Mouse (Mus musculus) CD4-positive helper T cell, adult 2 months (primary cell): Measurements from ENCODE around the gene Dgki.

Experiments
- DNase-seq: peaks from one replicate; pipeline ENCODE4 v3.0.0-alpha.2; 2012; ENCODE audit warnings: low read depth, missing footprints, low spot score

The Dgki gene

GRCm38 (mm10) chr6:37299562-37300390 is at the start of gene Dgki:
Gene Dgki, minus strand, starts transcription at chr6:37300184.
- no peak for DNase-seq

DNA sequence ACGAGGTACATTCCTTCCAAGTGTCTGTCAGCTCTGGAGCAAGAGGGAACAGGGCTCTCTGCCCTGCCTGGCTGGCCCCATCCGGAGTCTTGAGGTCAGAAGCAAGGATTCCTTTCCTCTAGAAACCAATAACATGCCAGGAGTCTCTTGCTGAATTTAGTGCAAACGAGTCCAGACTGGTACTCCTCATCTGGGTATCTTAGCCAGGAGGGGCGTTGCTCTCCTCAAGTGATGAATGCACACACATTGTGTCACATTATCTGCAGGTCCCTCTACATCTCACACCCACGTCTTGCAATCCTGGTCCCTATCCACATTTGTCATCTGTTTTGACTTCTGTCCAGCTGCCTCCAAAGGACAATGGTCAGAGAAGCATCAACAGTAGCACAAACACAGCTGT is 47.6 kb upstream of the Dgki start:
- no peak for DNase-seq

GRCm38 (mm10) chr6:37338055-37338454 is 38.1 kb upstream of the Dgki start:
- no peak for DNase-seq

GRCm38 (mm10) chr6:37336831-37337260 is 36.9 kb upstream of the Dgki start:
- DNase-seq = no peak

DNA sequence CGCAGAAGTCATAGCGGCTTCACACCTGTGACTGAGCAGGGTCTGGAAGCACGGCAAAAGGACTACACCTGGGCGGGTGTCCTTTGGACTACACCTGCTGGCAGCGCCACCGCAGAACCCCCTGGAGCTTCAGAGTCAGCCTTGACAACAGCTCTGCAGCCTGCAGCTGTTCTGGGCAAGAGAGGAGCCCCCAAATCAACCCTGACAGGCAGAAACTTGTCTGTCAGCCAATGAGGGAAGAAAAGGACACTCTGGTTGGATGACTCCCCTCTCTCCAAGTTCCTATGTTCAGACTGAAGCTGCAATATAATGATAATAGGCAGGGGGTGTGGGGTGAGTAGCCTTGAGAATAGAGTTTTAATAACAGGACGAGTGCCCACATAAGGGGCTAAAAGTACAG is 36.4 kb upstream of the Dgki start:
- DNase-seq = no peak

- no peak for DNase-seq
Observed at GRCm38 (mm10) chr6:37332846-37333245, 32.9 kb upstream of the Dgki start.

DNA sequence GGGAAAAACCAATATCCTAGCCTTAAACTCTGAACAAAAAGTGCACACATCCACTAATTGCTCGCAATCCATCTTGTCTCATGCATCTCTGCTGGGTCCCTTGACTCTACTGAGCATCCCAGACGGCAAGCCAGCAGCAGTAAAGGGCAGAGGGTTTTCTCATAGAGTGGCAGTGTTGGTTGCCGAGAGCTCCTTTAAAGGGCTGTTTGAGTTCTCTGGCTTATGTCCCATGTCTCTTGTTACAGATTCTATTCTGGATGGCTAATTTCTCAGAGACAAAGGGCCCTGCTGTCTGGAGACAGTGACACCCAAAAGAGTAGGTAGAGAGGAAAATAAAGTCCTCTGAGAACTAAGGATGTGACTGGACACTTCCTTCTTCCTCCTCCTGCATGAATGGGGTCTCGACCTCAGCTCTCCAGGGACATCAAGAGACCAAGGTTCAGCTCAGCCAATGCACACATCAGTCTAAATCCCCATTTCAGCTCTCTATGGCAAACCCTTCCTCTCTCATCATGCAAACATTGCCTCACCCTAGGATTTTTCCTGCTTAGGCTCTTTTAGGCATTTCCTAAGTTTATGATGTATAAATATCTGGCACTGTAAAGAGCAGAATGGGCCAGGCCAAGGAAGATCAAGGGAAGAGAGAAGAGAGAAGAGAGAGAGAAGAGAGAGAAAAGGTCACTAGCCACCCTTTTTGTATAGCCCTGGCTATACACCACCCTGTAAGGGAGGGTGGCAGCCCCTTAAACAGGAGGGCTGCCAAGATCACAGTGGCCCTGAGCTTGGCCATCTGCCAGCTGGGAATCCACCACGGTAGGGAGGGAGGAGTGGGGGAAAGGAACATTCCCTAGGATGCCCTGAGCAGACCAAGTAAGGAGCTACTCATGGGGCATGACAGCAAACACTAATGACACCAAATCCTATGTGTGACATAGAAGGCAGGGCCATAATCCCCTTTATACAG is 30.2 kb upstream of the Dgki start:
- DNase-seq = no peak

DNA sequence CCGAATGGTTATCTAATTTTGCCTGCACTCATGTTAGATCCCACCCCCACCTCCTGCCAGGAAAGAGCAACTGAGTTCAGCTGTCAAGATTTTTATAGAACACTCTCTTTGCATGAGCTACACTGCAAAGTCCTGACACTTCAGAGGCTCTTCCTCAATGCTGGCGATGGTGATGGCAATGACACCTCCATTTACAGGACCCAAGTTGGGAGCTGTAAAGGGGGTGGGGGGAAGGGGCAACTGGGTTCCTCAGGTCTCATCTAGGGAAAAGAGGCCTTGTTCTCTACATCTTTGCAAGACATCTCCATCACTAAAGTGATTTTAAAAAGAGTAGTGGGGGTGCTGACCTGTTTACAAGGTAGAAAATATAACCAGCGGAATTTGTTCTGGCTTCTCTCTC is 29.4 kb upstream of the Dgki start:
- DNase-seq = no peak

DNA sequence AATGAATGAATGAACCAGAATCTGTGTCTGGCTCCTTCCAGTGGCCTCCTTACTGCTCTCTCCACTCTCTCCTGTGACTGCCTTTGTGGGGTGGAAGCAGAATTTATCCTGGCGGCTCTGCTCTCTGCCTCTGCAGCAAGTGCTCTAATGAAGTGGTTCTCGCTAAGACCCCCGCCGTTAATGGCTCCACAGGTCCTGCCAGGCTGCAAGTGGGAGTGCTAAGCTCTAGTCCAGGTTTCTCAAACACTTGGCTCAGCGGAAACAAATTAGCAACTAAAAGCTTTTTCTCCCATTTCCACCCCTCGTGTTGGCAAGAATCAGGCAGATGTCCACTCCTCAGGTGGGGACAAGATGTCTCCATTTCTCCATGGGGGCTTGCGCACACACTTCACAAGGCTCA is 28.7 kb upstream of the Dgki start:
- DNase-seq = no peak

DNA sequence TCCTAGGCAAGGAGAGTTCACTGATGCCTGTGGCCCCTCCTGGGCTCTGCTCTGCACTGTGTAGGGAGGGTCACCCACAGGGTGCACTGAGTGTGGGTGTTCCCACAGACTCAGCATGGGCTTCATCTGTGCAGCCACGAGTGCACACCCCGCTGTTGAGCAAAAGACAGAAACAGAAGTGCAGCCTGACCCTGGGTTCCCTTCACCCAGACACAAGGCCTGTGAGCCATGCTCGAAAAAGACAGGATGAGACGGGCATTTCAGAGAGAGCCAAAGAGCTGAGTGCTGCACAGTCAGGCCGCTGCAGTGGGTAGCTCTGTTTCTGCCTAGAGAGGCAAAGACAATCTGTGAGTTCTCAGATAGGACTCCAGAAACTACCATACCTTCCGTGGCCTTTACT is 27.5 kb upstream of the Dgki start:
- DNase-seq = no peak

DNA sequence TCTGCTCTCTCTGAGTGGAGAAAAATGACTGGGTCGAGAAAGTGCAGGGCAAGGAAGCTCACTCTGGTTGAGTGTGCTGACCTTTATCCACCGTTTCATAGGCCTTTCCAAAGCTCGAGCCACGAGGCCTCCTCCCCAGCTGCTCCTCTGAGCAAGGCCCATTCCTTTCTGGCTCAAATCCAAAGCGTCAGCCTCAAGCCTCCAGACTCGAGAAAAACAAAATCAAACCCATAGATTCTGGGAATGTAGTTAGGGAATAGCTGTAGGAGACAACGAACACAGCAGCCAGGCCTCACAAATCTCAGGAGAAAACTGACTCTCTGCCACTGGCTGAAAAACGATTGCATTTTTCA is 26.6 kb upstream of the Dgki start:
- DNase-seq = no peak

DNA sequence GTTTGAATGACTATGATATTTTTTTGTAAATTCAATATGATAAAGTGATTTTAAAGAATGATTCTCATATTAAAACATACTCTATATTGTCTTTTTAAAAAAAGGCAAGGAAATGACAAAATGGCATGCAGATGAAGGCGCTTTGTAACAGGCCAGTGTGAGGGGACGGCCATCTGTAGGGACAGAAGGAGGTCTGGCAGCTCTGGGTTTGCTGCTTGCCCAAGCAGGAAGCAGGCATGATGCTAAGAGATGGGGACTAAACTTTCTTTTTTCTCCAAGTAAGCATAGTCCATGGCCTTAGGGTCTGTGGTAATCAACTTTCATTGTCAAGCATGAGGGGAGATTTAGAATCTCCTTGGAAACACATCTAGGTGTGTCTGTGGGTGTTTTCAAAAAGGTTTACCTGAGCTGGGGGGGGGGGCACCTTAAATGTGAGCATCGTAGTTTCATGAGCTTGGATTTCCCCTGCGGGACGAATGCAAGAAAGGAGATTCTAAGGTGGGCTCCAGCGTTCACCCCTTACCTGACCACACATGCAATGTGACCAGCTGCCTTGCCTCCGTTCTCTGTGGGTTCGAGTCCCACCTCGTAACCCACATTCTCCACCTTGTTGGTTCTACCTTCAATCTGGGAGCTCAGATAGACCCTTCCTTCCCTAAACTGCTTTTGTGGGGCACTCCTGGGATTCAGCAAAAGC is 26.1 kb upstream of the Dgki start:
- DNase-seq = no peak

DNA sequence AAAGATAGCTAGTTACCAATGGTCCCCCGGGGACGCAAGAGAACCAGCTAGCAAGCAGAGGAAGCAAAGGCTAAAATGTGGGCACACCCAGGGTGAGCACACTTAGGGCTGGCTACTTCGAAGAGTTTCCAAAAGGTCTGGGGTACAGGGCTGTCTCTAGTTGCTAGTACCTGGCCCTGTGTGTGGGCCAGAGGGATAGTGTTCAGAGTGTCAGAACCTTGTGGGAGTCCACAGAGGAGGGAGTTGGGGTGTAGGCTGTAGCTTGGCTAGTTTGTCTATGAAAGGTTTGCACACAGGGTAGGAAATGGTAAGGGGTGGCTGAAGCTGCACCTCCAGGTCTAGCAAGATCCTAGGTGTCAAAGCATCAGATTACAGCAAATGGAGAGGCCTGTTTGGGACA is 25.1 kb upstream of the Dgki start:
- DNase-seq = no peak

DNA sequence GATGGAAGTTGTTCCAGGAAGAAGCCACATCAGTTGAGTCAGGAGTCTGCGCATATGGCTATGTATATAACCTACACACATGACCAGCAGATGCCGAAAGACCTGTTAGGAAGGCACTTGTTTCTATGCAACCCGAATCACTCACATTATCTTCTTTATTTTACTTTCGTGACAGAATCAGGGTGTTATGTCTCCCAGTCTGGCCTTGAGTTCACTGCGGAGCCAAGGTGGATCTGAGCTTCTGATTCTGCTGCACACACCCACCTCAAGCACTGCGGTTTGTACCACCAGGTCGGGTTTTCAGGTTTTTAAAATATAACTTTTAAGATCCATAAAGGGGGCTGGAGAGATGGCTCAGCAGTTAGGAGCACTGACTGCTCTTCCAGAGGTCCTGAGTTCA is 22.7 kb upstream of the Dgki start:
- no peak for DNase-seq

DNA sequence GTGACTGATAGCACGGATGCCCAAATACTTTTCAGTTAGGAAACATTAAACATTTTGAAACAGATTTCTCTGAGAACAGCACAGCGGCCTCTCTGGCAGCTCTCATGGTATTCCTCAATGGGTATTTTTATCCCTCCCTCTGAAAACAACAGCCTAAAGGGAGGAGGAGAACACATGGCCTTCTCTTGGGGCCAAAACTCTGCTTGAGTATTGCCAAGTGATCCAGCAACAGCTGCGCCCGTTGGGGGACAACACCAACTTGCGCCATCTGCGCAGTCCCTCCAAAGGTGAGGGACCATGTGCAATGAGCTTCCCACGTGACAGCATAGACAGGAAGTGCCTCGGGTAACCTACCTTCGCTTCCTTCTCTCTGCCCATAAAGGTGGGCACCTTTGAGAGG is 22.1 kb upstream of the Dgki start:
- DNase-seq = no peak

DNA sequence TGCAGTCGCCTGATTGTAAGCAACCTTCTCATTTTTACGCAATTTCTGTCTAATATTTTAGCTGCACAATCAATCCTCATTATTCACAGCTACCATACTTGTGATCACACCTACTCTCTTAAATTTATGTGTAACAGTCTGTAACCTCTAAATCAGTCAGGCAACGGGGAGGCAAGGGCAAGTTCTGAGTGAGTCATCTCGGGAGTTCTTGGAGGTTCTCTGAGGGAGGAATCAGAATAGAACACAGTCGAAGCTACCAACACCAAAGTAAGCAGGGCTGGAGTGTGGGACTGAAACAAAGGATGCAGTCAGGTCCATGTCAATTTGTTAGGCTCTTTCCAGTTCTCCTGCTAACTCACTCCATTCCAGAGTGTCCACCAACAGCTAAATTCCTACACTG is 17.9 kb upstream of the Dgki start:
- no peak for DNase-seq

- no peak for DNase-seq
Observed at GRCm38 (mm10) chr6:37315440-37315839, 15.5 kb upstream of the Dgki start.

DNA sequence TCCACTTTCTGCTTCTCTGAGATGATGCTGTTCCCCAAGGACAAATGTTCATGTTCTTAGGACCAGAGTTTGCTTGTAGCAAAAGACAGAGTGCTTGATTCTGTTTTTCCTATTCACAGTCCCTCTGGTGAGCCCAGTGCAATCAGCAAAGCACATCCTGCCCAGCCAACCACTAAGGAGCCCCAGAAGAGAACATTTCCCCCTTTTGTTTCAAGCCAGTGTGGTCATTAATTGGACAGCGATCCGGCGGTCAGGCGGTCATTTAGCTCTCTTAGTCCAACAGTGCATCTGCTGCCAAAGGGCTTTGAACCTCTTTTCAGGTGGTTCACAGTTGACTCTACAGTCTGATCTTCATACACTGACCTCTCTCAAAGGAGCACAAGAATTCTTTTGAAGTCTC is 10.6 kb upstream of the Dgki start:
- no peak for DNase-seq

DNA sequence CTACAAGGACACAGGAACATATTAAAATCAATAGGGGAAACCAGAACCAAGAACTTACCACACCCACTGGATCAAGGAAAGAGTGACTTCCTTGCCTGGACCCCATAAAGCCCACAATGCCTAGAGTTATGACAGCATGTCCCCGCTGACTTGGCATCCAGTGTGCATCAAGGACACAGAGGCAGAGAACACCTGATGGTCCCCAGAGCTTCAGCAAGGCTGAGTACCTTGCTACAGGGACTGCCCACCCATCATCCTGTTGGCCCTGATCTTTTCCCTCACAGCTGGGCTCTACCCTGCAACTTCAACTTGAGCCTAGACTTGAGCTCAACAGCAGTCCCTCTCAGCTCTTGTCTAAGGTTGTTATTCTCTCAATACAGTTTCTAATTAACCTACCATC is 6.6 kb upstream of the Dgki start:
- DNase-seq = no peak

DNA sequence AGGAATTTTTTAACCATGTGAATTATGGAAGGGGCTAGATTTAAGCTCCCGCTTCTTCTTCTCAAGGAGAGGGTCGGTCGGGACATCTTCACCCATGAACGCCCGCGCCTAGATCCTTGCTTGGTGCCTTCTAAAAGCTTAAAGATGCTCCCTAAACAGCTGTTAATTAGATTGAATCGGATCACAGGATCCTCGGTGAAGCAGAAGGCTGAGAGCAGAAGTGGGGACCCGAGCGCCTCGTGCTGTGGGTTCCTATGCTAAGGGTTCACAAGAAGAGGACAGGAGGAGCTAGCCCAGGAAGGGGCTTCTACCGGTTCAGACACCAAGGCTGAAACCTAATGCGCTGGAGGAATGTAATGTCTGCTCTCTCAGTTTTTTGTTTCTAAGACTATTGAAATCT is 508 bp upstream of the Dgki start:
- no peak for DNase-seq

DNA sequence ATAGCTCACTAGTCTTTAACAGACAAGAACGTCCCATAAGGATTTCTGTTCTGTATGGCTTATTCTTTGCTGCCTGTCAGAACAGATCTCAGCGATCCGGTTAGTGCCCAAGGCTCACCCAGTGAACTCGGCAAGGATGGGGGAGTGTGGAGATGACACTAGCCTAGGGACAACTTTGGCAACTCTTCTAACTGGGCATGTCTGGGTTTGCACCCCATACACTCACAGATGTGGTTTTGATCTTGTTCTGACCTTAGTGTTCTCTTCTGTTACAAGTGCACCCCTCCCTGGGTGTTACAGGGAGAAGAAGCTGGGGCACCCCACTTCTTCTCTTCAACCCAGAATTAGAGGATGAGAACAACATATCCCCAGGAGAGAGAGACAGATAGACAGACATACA is 1.0 kb downstream of the Dgki start:
- no peak for DNase-seq
